Mouse (Mus musculus) midbrain, embryonic 16.5 days (tissue): ENCODE results near the gene Spi1. TPM values are rescaled to one million over a fixed set of nuclear protein-coding genes. Genes with fewer than 3 reads are reported as not detected.
A peak's percentile ranks its signal among the peaks of the same experiment; 100 is the strongest.

Experiments used
- ATAC-seq: fragments of 200-750 bp; cut with Nextera tagmentation; 2 replicates; pipeline ENCODE4 v1.8.0; 2017; ENCODE audit warnings: moderate TSS enrichment
- H3K27ac ChIP-seq: fragments of 300-500 bp; sonication (generic); 2 replicates; pipeline ENCODE4 v1.5.1; 2014; ENCODE audit warnings: mild to moderate bottlenecking, low read length, mixed read lengths
- H3K27me3 ChIP-seq: fragments of 300-500 bp; sonication (generic); 2 replicates; pipeline ENCODE4 v1.6.1; 2014; ENCODE audit warnings: low read depth, low read length, mixed read lengths; ENCODE audit not compliant: control insufficient read depth, insufficient read depth
- H3K36me3 ChIP-seq: fragments of 300-500 bp; sonication (generic); 2 replicates; pipeline ENCODE4 v1.6.1; 2014; ENCODE audit warnings: mild to moderate bottlenecking, low read length, moderate library complexity, mixed read lengths; ENCODE audit not compliant: control insufficient read depth, insufficient read depth
- H3K4me1 ChIP-seq: fragments of 300-500 bp; sonication (generic); 2 replicates; pipeline ENCODE4 v1.6.1; 2014; ENCODE audit warnings: mild to moderate bottlenecking, low read length, mixed read lengths; ENCODE audit not compliant: control insufficient read depth, insufficient read depth
- H3K4me2 ChIP-seq: fragments of 300-500 bp; sonication (generic); 2 replicates; pipeline ENCODE4 v1.6.1; 2014; ENCODE audit warnings: mild to moderate bottlenecking, low read length, mixed read lengths
- H3K4me3 ChIP-seq: fragments of 300-500 bp; sonication (generic); 2 replicates; pipeline ENCODE4 v1.5.1; 2014; ENCODE audit warnings: low read depth, mild to moderate bottlenecking, low read length, moderate library complexity, mixed read lengths
- H3K9ac ChIP-seq: fragments of 300-500 bp; sonication (generic); 2 replicates; pipeline ENCODE4 v1.6.1; 2014; ENCODE audit warnings: low read depth, low read length, mixed read lengths
- H3K9me3 ChIP-seq: fragments of 300-500 bp; sonication (generic); replicated peaks from 2 replicates; pipeline ENCODE4 v1.6.1; 2014; ENCODE audit warnings: mild to moderate bottlenecking, low read length, mixed read lengths; ENCODE audit not compliant: control insufficient read depth, poor library complexity, severe bottlenecking
- WGBS: fragments of 180-500 bp; shearing (Covaris S2); extraction: QIAGEN DNeasy Blood & Tissue Kit; methylation state at CpG from one replicate; pipeline ENCODE4 v1.1.7; 2014; 5-methylcytosine and 5-hydroxymethylcytosine counted together
- polyA plus RNA-seq: library from polyadenylated mRNA; unstranded; fragments of >200 nt; fragmentation: Nextera tagmentation; extraction: Ambion mirVana; gene quantifications from 2 replicates; pipeline ENCODE4 v1.2.1, GENCODE M21; 2015

The Spi1 gene
- polyA plus RNA-seq, 1 experiment from 2014 or later: 2.8 TPM

- no peak overlapping the region; the same call in 1 of the 2 replicates for H3K4me3 ChIP-seq
- H3K9ac ChIP-seq: no peak overlapping the region
- H3K36me3 ChIP-seq: peaks cover 18% of the 10 kb centered on the region
- WGBS: 61% methylated on average over 2 of the region's 2 CpGs
- H3K9me3 ChIP-seq: no peaks in the 10 kb centered on the region
- peaks cover 9% of the 10 kb centered on the region for H3K4me1 ChIP-seq
- H3K4me2 ChIP-seq: no peak overlapping the region; the same call in 1 of the 2 replicates
- ATAC-seq: no peak
- no peak overlapping the region for H3K27ac ChIP-seq
- no peaks in the 10 kb centered on the region for H3K27me3 ChIP-seq
Measured at GRCm38 (mm10) chr2:91052752-91053151, 29.4 kb upstream of the Spi1 start.

- peaks cover 9% of the 10 kb centered on the region for H3K4me1 ChIP-seq
- no peaks in the 10 kb centered on the region for H3K27me3 ChIP-seq
- H3K36me3 ChIP-seq: peaks cover 20% of the 10 kb centered on the region
- H3K27ac ChIP-seq: peak overlapping the region; percentile 94; the same call in 1 of the 2 replicates
- peak; percentile 79; the same call in 1 of the 2 replicates for ATAC-seq
- peak overlapping the region; percentile 76; the same call in 1 of the 2 replicates for H3K9ac ChIP-seq
- no peaks in the 10 kb centered on the region for H3K9me3 ChIP-seq
- WGBS: 0% methylated on average over 6 of the region's 6 CpGs
- H3K4me3 ChIP-seq: peak overlapping the region; percentile 68
- H3K4me2 ChIP-seq: peak overlapping the region; percentile 56
Measured at GRCm38 (mm10) chr2:91053181-91053933, 28.8 kb upstream of the Spi1 start.

GRCm38 (mm10) chr2:91053934-91054382 lies 28.2 kb upstream of the Spi1 start, which contains the start of gene Psmc3:
TSS of gene Psmc3 (plus strand) at chr2:91054009.
- 1% methylated on average over 40 of the region's 40 CpGs for WGBS
- Histone ChIP-seq H3K4me1 (peaks cover 9% of the 10 kb centered on the region), H3K4me2 (peak within 1 kb of the TSS; percentile 92), H3K9ac (peak within 1 kb of the TSS; percentile 76), H3K9me3 (no peaks in the 10 kb centered on the region), H3K4me3 (peak within 1 kb of the TSS; percentile 68), H3K27me3 (no peaks in the 10 kb centered on the region), H3K36me3 (peaks cover 25% of the 10 kb centered on the region), H3K27ac (peak within 1 kb of the TSS; percentile 94)
- peak; percentile 99 for ATAC-seq

GRCm38 (mm10) chr2:91058435-91058834 lies 23.8 kb upstream of the Spi1 start:
- H3K27ac ChIP-seq: no peak overlapping the region
- peaks cover 7% of the 10 kb centered on the region for H3K4me1 ChIP-seq
- no peaks in the 10 kb centered on the region for H3K27me3 ChIP-seq
- WGBS: 93% methylated on average over 5 of the region's 5 CpGs
- no peak overlapping the region for H3K4me2 ChIP-seq
- H3K4me3 ChIP-seq: no peak overlapping the region
- no peaks in the 10 kb centered on the region for H3K9me3 ChIP-seq
- H3K36me3 ChIP-seq: peaks cover 37% of the 10 kb centered on the region
- no peak overlapping the region for H3K9ac ChIP-seq
- no peak for ATAC-seq

GRCm38 (mm10) chr2:91059376-91059775 lies 22.8 kb upstream of the Spi1 start:
- Histone ChIP-seq H3K4me3 (no peak overlapping the region), H3K27ac (no peak overlapping the region), H3K4me1 (peaks cover 7% of the 10 kb centered on the region), H3K9ac (no peak overlapping the region), H3K36me3 (peaks cover 45% of the 10 kb centered on the region), H3K4me2 (no peak overlapping the region), H3K27me3 (no peaks in the 10 kb centered on the region), H3K9me3 (no peaks in the 10 kb centered on the region)
- WGBS: 96% methylated on average over 2 of the region's 2 CpGs
- ATAC-seq: no peak

GRCm38 (mm10) chr2:91060544-91061355 lies 21.4 kb upstream of the Spi1 start:
- H3K4me1 ChIP-seq: no peaks in the 10 kb centered on the region
- peak; percentile 22; the same call in 1 of the 2 replicates for ATAC-seq
- 77% methylated on average over 10 of the region's 10 CpGs for WGBS
- H3K27ac ChIP-seq: no peak overlapping the region
- no peak overlapping the region for H3K4me3 ChIP-seq
- no peak overlapping the region for H3K4me2 ChIP-seq
- H3K27me3 ChIP-seq: no peaks in the 10 kb centered on the region
- H3K9ac ChIP-seq: no peak overlapping the region
- no peaks in the 10 kb centered on the region for H3K9me3 ChIP-seq
- H3K36me3 ChIP-seq: peaks cover 47% of the 10 kb centered on the region

- H3K9me3 ChIP-seq: no peaks in the 10 kb centered on the region
- H3K36me3 ChIP-seq: peaks cover 42% of the 10 kb centered on the region
- 91% methylated on average over 6 of the region's 6 CpGs for WGBS
- H3K4me3 ChIP-seq: no peak overlapping the region
- no peaks in the 10 kb centered on the region for H3K27me3 ChIP-seq
- H3K4me2 ChIP-seq: no peak overlapping the region
- no peak overlapping the region for H3K27ac ChIP-seq
- ATAC-seq: no peak
- no peaks in the 10 kb centered on the region for H3K4me1 ChIP-seq
- no peak overlapping the region for H3K9ac ChIP-seq
Measured at GRCm38 (mm10) chr2:91061849-91062481, 20.2 kb upstream of the Spi1 start.

GRCm38 (mm10) chr2:91062779-91063606 lies 19.2 kb upstream of the Spi1 start:
- WGBS: 91% methylated on average over 16 of the region's 16 CpGs
- Histone ChIP-seq H3K27me3 (no peaks in the 10 kb centered on the region), H3K4me3 (no peak overlapping the region), H3K4me1 (no peaks in the 10 kb centered on the region), H3K9me3 (no peaks in the 10 kb centered on the region), H3K4me2 (no peak overlapping the region), H3K27ac (no peak overlapping the region), H3K9ac (no peak overlapping the region), H3K36me3 (peaks cover 33% of the 10 kb centered on the region)
- no peak for ATAC-seq
